Mouse (Mus musculus): Measurements from ENCODE around the gene Nipa1. TPM values are rescaled to one million over a fixed set of nuclear protein-coding genes. Genes with fewer than 3 reads are reported as not detected.
"Not testable (repeated sequence)": the region's sequence is repeated elsewhere in the genome, so short reads cannot be mapped to it uniquely, and the experiment has no call there.

Nipa1 gene
- polyA plus RNA-seq, 1 experiment from 2014 or later = 6.7 TPM

DNA sequence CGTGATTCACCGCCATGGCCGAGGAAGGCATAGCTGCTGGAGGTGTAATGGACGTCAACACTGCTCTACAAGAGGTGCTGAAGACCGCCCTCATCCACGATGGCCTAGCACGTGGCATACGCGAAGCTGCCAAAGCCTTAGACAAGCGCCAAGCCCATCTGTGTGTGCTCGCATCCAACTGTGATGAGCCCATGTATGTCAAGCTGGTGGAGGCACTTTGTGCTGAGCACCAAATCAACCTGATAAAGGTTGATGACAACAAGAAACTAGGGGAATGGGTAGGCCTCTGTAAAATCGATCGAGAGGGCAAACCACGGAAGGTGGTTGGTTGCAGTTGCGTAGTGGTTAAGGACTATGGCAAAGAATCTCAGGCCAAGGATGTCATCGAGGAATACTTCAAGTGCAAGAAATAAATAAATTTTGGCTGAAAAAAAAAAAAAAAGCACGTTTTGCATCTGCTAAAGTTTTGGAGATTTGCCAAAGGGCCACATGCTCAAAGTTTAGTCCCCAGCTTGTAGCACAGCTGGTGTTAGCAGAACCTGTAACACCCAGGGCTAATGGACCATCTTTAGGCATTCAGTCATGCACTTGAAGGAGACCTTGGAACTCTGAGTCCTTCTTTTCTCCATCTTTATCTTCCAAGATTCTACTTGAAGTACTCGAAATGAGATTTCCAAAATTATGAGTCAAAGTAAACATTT is 5.6 kb downstream of the Nipa1 start:
- WGBS = 69% methylated on average over 6 of the region's 18 CpGs
- H3K27ac ChIP-seq (ENCODE audit: low read length) = not testable (repeated sequence)

DNA sequence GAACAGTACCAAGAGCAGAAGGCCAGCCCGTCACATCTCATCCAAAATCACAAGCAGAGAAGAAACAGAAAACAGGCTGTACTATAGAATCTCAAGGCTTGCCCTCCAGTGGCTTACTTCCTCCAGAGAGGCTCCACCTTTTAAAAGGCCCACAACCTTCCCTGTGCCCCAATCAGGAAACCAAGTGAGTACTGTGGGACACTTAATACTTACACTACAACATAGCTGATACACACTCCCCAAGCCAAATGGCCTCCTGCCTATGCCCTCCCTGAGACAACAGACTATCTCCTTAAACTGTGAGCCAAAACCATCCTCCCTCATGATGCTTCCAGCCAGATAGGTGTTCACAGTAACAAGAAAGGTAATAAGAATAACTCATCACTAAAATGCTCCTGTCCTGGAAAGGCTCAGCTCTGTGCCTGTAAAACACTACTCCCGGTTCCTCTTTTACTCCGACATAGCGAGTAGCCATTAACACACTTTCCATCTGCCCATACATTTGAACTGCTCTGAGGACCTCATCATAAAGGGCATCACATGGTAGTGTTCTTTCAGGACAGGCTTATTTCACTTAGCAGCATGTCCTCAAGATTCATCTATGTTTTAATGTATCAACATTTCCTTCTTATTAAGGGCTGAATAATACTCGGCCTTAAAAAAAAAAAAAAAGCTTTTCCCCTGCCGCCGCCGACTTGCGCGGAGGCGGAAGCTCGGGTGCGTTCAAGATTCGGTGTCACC is 6.3 kb downstream of the Nipa1 start:
- Histone ChIP-seq H3K36me3 (ENCODE audit: control insufficient read depth, insufficient read depth, low read length) (no peaks in the 10 kb centered on the region), H3K4me2 (ENCODE audit: low read depth, low read length) (no peak overlapping the region), H3K9ac (ENCODE audit: low read length) (no peak overlapping the region), H3K9me3 (ENCODE audit: control insufficient read depth, low read length) (no peaks in the 10 kb centered on the region), H3K27ac (ENCODE audit: low read length) (no peak overlapping the region), H3K4me3 (ENCODE audit: low read length) (no peak overlapping the region), H3K27me3 (ENCODE audit: control insufficient read depth, insufficient read depth, low read depth, low read length) (no peaks in the 10 kb centered on the region), H3K4me1 (replicated peaks; ENCODE audit: control insufficient read depth, insufficient read depth, low read length) (0 out of 2 replicates have a peak, but pooled peaks cover 4% of the 10 kb centered on the region)
- WGBS = 97% methylated on average over 14 of the region's 14 CpGs
- no peak for ATAC-seq (ENCODE audit: low read depth)

More for the DNA sequence above, 5.6 kb downstream of the Nipa1 start:
- not testable (repeated sequence) for H3K9me3 ChIP-seq (ENCODE audit: control insufficient read depth, low read length); ATAC-seq (ENCODE audit: low read depth); H3K36me3 ChIP-seq (ENCODE audit: control insufficient read depth, insufficient read depth, low read length); H3K4me3 ChIP-seq (ENCODE audit: low read length); H3K4me1 ChIP-seq (replicated peaks; ENCODE audit: control insufficient read depth, insufficient read depth, low read length); H3K9ac ChIP-seq (ENCODE audit: low read length); H3K4me2 ChIP-seq (ENCODE audit: low read depth, low read length); H3K27me3 ChIP-seq (ENCODE audit: control insufficient read depth, insufficient read depth, low read depth, low read length)

DNA sequence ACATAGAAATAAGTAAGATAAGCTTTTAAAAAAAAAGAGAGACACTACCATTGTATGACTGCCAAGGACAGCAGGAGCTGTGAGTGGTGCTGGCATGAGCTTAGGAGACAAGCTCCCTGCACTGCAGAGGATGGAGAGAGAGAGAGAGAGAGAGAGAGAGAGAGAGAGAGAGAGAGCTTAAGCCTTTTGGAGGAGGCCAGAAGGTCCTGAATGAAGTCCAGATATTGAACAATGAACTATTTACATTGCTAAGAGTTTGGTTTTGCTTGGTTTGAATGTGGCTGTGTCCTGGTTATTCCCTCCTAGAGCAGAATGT is 8.8 kb downstream of the Nipa1 start:
- peak; percentile 52 for ATAC-seq (ENCODE audit: low read depth)
- no peaks in the 10 kb centered on the region for H3K36me3 ChIP-seq (ENCODE audit: control insufficient read depth, insufficient read depth, low read length)

DNA sequence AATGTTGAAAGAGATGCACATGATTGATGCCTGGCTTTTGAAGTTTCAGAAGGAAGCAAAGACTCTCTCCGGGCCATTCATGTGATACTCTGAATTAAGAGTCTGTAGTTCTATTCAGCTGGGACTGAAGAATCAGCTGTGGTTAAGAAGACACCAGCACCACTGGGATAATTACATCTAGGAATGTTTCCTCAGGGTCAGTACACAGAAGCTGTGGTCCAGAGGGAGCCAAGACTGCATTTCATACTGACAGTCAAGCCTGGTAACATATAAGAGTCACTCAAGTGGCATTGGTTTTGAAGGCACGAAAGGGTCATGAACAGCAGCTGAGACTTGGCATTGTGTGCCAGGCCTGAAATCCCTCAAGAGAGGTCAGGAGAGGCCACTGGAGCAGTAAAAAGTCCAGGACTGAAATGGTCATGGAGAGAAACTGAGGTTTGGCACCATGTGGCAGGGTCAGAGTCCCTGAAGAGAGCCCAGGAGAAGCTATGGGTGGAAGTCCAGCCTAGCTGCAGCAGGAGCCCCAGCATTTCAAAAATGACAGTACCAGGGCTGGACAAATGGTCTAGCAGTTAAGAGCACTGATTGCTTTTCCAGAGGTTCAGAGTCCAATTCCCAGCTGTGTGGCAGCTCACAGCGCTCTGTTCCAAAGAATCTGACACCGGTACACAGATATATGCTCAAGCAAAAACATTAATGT is 9.3 kb downstream of the Nipa1 start:
- Histone ChIP-seq H3K4me2 (ENCODE audit: low read depth, low read length) (no peak overlapping the region), H3K27me3 (ENCODE audit: control insufficient read depth, insufficient read depth, low read depth, low read length) (no peaks in the 10 kb centered on the region), H3K4me3 (ENCODE audit: low read length) (no peak overlapping the region), H3K36me3 (ENCODE audit: control insufficient read depth, insufficient read depth, low read length) (no peaks in the 10 kb centered on the region), H3K9me3 (ENCODE audit: control insufficient read depth, low read length) (no peaks in the 10 kb centered on the region), H3K27ac (ENCODE audit: low read length) (no peak overlapping the region), H3K4me1 (replicated peaks; ENCODE audit: control insufficient read depth, insufficient read depth, low read length) (no peaks in the 10 kb centered on the region), H3K9ac (ENCODE audit: low read length) (no peak overlapping the region)
- 63% methylated on average over 4 of the region's 4 CpGs for WGBS
- no peak for ATAC-seq (ENCODE audit: low read depth)

More for the DNA sequence above, 8.8 kb downstream of the Nipa1 start:
- Histone ChIP-seq H3K27ac (ENCODE audit: low read length) (no peak overlapping the region), H3K9me3 (ENCODE audit: control insufficient read depth, low read length) (no peaks in the 10 kb centered on the region), H3K9ac (ENCODE audit: low read length) (no peak overlapping the region), H3K4me3 (ENCODE audit: low read length) (no peak overlapping the region), H3K27me3 (ENCODE audit: control insufficient read depth, insufficient read depth, low read depth, low read length) (no peaks in the 10 kb centered on the region), H3K4me2 (ENCODE audit: low read depth, low read length) (no peak overlapping the region), H3K4me1 (replicated peaks; ENCODE audit: control insufficient read depth, insufficient read depth, low read length) (no peaks in the 10 kb centered on the region)

DNA sequence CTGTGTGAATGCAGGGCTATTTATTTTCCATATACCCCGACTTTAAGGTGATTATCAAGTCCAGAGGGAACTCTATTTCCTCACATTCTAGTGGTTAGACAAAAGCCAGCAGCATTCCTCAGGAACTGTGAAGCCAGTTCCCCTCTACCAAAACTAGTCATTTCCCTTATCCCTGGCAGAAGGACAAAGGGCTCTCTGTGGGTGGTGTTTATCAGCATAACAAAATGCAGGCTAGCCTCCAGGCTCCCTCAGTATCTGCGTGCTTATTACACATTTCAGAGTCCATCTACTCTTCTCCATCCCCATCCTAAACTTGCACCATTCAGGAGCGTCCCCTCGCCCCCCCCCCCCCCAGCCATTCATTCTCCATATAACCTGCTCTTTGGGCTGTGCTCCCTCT is 20.8 kb downstream of the Nipa1 start:
- Histone ChIP-seq H3K36me3 (ENCODE audit: control insufficient read depth, insufficient read depth, low read length) (no peaks in the 10 kb centered on the region), H3K4me3 (ENCODE audit: low read length) (no peak overlapping the region), H3K9me3 (ENCODE audit: control insufficient read depth, low read length) (no peaks in the 10 kb centered on the region), H3K27me3 (ENCODE audit: control insufficient read depth, insufficient read depth, low read depth, low read length) (no peaks in the 10 kb centered on the region), H3K27ac (ENCODE audit: low read length) (no peak overlapping the region), H3K9ac (ENCODE audit: low read length) (no peak overlapping the region), H3K4me2 (ENCODE audit: low read depth, low read length) (no peak overlapping the region), H3K4me1 (replicated peaks; ENCODE audit: control insufficient read depth, insufficient read depth, low read length) (no peaks in the 10 kb centered on the region)
- no peak for ATAC-seq (ENCODE audit: low read depth)
- 29% methylated on average over 3 of the region's 4 CpGs for WGBS

DNA sequence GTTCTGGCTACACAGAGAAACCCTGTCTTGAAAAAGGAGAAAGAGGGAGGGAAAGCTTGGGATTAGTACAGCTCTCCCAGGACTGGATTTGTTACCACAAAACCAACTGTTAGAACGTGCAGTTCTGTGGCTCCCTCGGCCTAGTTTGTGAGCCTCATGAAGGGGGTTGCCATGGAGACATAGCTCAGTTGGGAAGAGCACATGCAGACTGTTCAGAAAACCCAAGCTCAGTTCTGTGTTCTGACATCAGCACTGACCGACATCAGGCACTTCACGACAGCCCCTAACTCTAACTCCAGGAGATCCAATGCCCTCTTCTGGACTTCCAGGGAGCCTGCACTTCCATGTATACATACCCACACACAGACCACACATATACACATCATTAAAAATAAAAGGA is 24.7 kb downstream of the Nipa1 start:
- ATAC-seq (ENCODE audit: low read depth) = no peak
- H3K9me3 ChIP-seq (ENCODE audit: control insufficient read depth, low read length) = no peaks in the 10 kb centered on the region
- H3K4me2 ChIP-seq (ENCODE audit: low read depth, low read length) = no peak overlapping the region
- H3K27ac ChIP-seq (ENCODE audit: low read length) = no peak overlapping the region
- WGBS = 54% methylated on average over 4 of the region's 4 CpGs
- H3K9ac ChIP-seq (ENCODE audit: low read length) = no peak overlapping the region
- H3K36me3 ChIP-seq (ENCODE audit: control insufficient read depth, insufficient read depth, low read length) = no peaks in the 10 kb centered on the region
- H3K27me3 ChIP-seq (ENCODE audit: control insufficient read depth, insufficient read depth, low read depth, low read length) = no peaks in the 10 kb centered on the region
- H3K4me1 ChIP-seq (replicated peaks; ENCODE audit: control insufficient read depth, insufficient read depth, low read length) = no peaks in the 10 kb centered on the region
- no peak overlapping the region for H3K4me3 ChIP-seq (ENCODE audit: low read length)

DNA sequence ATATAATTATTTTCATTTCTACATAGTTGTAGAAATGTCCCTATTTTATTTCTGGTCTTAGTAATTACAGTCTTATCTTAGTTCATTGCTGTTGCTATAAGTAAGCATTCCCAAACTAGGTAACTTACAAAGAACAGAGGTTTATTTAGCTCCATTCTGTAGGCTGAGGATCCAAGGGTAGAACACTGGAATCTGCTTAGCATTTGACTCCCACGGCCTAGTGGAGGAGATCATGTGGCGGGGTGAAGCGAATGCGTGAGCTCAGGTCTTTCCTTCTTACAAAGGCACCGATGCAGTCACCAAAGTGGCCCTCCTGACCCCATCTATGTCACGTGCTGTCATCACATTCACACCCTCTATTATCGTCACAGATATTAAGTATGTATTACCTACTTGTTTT is 27.9 kb downstream of the Nipa1 start:
- H3K4me3 ChIP-seq (ENCODE audit: low read length) = no peak overlapping the region
- no peaks in the 10 kb centered on the region for H3K9me3 ChIP-seq (ENCODE audit: control insufficient read depth, low read length)

DNA sequence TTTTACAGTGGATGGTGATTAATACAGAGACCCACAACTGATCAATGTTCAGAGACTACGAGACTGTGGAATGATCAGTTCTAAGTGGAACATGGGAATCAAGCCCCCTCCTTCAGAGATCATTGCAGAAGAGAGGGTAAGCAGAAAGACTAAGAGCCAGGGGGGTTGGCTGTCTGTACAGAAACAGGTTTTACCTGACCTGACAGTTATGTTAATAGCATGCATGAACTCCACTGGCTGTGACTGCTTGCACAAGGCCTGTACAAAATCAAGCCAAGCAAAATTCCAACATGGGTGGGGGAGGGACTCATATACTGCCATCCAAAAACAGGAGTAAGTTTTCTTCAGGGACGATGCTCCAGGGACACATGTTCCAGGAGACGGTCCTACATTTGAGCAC is 28.6 kb downstream of the Nipa1 start:
- no peak overlapping the region for H3K4me3 ChIP-seq (ENCODE audit: low read length)
- no peak overlapping the region for H3K4me2 ChIP-seq (ENCODE audit: low read depth, low read length)
- no peak overlapping the region for H3K27ac ChIP-seq (ENCODE audit: low read length)
- H3K36me3 ChIP-seq (ENCODE audit: control insufficient read depth, insufficient read depth, low read length) = no peaks in the 10 kb centered on the region
- no peaks in the 10 kb centered on the region for H3K4me1 ChIP-seq (replicated peaks; ENCODE audit: control insufficient read depth, insufficient read depth, low read length)
- ATAC-seq (ENCODE audit: low read depth) = no peak
- H3K9ac ChIP-seq (ENCODE audit: low read length) = no peak overlapping the region
- WGBS = 90% methylated on average over 3 of the region's 3 CpGs
- H3K27me3 ChIP-seq (ENCODE audit: control insufficient read depth, insufficient read depth, low read depth, low read length) = no peaks in the 10 kb centered on the region
- H3K9me3 ChIP-seq (ENCODE audit: control insufficient read depth, low read length) = no peaks in the 10 kb centered on the region

More for the DNA sequence above, 27.9 kb downstream of the Nipa1 start:
- H3K27me3 ChIP-seq (ENCODE audit: control insufficient read depth, insufficient read depth, low read depth, low read length) = no peaks in the 10 kb centered on the region
- ATAC-seq (ENCODE audit: low read depth) = no peak
- no peak overlapping the region for H3K4me2 ChIP-seq (ENCODE audit: low read depth, low read length)
- H3K36me3 ChIP-seq (ENCODE audit: control insufficient read depth, insufficient read depth, low read length) = no peaks in the 10 kb centered on the region
- WGBS = 85% methylated on average over 7 of the region's 7 CpGs
- no peak overlapping the region for H3K9ac ChIP-seq (ENCODE audit: low read length)
- no peaks in the 10 kb centered on the region for H3K4me1 ChIP-seq (replicated peaks; ENCODE audit: control insufficient read depth, insufficient read depth, low read length)
- no peak overlapping the region for H3K27ac ChIP-seq (ENCODE audit: low read length)

DNA sequence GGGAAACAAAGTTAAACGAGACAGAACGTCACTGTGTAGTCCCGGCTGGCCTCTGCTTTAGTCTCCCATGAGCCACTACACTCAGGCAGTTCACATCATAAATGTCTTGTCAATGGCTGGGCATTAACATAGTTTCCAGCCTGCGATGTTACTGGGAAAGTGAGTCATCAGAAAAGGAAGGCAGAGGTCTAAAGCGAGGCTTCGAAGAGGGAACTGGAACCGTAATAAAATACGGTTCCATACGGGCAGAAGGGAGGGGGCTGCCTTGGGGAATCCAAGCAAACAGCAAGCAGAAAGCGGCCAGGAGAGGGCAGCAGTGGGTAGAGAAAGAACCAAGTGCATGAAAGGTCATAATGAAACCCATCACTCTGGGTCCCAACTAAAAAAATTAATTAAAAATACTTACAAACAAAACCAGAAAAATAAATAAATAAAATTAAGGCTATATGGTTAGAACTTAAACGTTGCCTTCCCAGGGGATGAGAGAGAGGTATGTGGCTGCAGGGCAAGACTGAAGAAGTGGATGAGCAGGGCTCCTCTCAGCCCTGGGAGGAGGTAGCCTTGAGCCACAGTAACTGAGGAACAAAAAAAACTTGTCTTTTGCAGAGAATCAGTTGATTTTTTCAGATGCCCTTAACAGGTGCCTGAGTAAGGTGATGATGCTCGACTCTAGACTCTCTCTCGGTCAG is 33.1 kb downstream of the Nipa1 start:
- Histone ChIP-seq H3K9me3 (ENCODE audit: control insufficient read depth, low read length) (no peaks in the 10 kb centered on the region), H3K4me2 (ENCODE audit: low read depth, low read length) (0 out of 2 replicates have a peak overlapping the region, but pooled peaks have one; percentile 34), H3K27ac (ENCODE audit: low read length) (no peak overlapping the region), H3K27me3 (ENCODE audit: control insufficient read depth, insufficient read depth, low read depth, low read length) (no peaks in the 10 kb centered on the region), H3K9ac (ENCODE audit: low read length) (peak overlapping the region; percentile 32; the same call in 1 of the 2 replicates), H3K4me1 (replicated peaks; ENCODE audit: control insufficient read depth, insufficient read depth, low read length) (peaks cover 3% of the 10 kb centered on the region; the same call in 1 of the 2 replicates), H3K36me3 (ENCODE audit: control insufficient read depth, insufficient read depth, low read length) (no peaks in the 10 kb centered on the region), H3K4me3 (ENCODE audit: low read length) (0 out of 2 replicates have a peak overlapping the region, but pooled peaks have one; percentile 12)
- peak; percentile 58; the same call in 1 of the 2 replicates for ATAC-seq (ENCODE audit: low read depth)
- 32% methylated on average over 13 of the region's 13 CpGs for WGBS
